Mouse (Mus musculus) embryonic facial prominence, embryonic 15.5 days (tissue): Measurements from ENCODE around the gene Micall1. TPM values are rescaled to one million over a fixed set of nuclear protein-coding genes. Genes with fewer than 3 reads are reported as not detected.

Experiments
- ATAC-seq: fragments of 200-750 bp; cut with Nextera tagmentation; 2 replicates; pipeline ENCODE4 v1.8.0; 2017; ENCODE audit warnings: low read depth, moderate TSS enrichment; ENCODE audit not compliant: insufficient number of reproducible peaks, low FRiP score, low TSS enrichment
- H3K27ac ChIP-seq: fragments of 300-500 bp; sonication (generic); replicated peaks from 2 replicates; pipeline ENCODE4 v1.5.1; 2015; ENCODE audit warnings: mild to moderate bottlenecking, inconsistent platforms
- H3K27me3 ChIP-seq: fragments of 300-500 bp; sonication (generic); 2 replicates; pipeline ENCODE4 v1.6.1; 2015; ENCODE audit warnings: inconsistent platforms
- H3K36me3 ChIP-seq: fragments of 300-500 bp; sonication (generic); 2 replicates; pipeline ENCODE4 v1.6.1; 2015; ENCODE audit warnings: mild to moderate bottlenecking, inconsistent platforms
- H3K4me1 ChIP-seq: fragments of 300-500 bp; sonication (generic); 2 replicates; pipeline ENCODE4 v1.6.1; 2015; ENCODE audit warnings: inconsistent platforms
- H3K4me2 ChIP-seq: fragments of 300-500 bp; sonication (generic); replicated peaks from 2 replicates; pipeline ENCODE4 v1.6.1; 2015; ENCODE audit warnings: mild to moderate bottlenecking, inconsistent platforms
- H3K4me3 ChIP-seq: fragments of 300-500 bp; sonication (generic); replicated peaks from 2 replicates; pipeline ENCODE4 v1.5.1; 2015; ENCODE audit warnings: mild to moderate bottlenecking, inconsistent platforms
- H3K9ac ChIP-seq: fragments of 300-500 bp; sonication (generic); 2 replicates; pipeline ENCODE4 v1.6.1; 2015; ENCODE audit warnings: inconsistent platforms
- H3K9me3 ChIP-seq: fragments of 300-500 bp; sonication (generic); replicated peaks from 2 replicates; pipeline ENCODE4 v1.6.1; 2016; ENCODE audit warnings: inconsistent platforms
- WGBS: fragments of 180-500 bp; shearing (Covaris S2); methylation state at CpG from one replicate; pipeline ENCODE4 v1.1.7; 2015; 5-methylcytosine and 5-hydroxymethylcytosine counted together
- polyA plus RNA-seq: library from polyadenylated mRNA; unstranded; fragments of >200 nt; fragmentation: Nextera tagmentation; extraction: Ambion mirVana; gene quantifications from 2 replicates; pipeline ENCODE4 v1.2.1, GENCODE M21; 2015

Gene Micall1
- polyA plus RNA-seq, 1 experiment from 2014 or later = 17.3 TPM

DNA sequence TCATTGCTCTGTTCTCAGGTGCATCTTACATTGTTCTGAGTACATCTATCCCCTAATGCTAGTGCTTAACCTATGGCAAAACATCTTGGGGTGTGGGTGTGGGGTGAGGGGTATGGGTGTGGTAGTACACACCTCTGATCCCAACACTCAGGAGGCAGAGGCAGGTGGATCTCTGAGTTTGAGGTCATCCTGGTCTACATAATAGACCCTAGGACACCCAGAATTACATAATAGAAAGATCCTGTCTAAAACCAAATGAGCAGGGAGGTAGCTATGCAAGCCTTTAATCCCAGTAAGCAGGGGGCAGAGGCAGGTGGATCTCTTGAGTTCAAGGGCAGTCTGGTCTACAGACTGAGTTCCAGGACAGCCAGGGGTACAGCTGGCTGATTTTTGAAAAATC, 34.9 kb upstream of the Micall1 start:
- no peak overlapping the region for H3K4me2 ChIP-seq
- H3K9ac ChIP-seq = no peak overlapping the region
- no peak overlapping the region for H3K4me3 ChIP-seq
- no peaks in the 10 kb centered on the region for H3K9me3 ChIP-seq
- ATAC-seq = no peak
- no peak overlapping the region for H3K27ac ChIP-seq
- H3K27me3 ChIP-seq = no peaks in the 10 kb centered on the region
- H3K4me1 ChIP-seq = peaks cover 20% of the 10 kb centered on the region
- H3K36me3 ChIP-seq = peaks cover 24% of the 10 kb centered on the region

DNA sequence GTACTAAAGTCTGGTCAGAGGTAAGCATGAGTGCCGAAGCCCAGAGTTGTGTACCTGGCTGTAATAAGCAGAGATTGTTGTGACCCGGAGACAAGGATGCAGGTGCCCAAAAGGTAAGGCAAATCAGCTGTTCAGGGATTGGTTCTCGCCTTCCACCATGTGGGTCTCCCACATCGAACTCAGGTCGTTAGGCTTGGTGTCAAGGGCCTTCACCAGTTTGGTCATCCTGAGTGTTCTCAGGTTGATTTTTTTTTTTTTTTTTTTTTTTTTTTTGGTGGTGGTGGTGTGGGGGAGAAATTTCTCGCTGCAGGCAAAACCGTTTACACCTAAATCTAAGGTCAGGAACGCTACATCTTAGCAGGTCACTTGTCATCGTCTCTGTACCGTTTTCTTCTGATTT, 34.3 kb upstream of the Micall1 start:
- peak overlapping the region; percentile 98 for H3K4me3 ChIP-seq
- H3K27ac ChIP-seq = peak overlapping the region; percentile 81
- no peaks in the 10 kb centered on the region for H3K9me3 ChIP-seq
- H3K9ac ChIP-seq = peak overlapping the region; percentile 37; the same call in 1 of the 2 replicates
- 36% methylated on average over 10 of the region's 10 CpGs for WGBS
- no peaks in the 10 kb centered on the region for H3K27me3 ChIP-seq
- no peak for ATAC-seq
- peak overlapping the region; percentile 83 for H3K4me2 ChIP-seq
- H3K36me3 ChIP-seq = peaks cover 31% of the 10 kb centered on the region
- peaks cover 20% of the 10 kb centered on the region for H3K4me1 ChIP-seq

DNA sequence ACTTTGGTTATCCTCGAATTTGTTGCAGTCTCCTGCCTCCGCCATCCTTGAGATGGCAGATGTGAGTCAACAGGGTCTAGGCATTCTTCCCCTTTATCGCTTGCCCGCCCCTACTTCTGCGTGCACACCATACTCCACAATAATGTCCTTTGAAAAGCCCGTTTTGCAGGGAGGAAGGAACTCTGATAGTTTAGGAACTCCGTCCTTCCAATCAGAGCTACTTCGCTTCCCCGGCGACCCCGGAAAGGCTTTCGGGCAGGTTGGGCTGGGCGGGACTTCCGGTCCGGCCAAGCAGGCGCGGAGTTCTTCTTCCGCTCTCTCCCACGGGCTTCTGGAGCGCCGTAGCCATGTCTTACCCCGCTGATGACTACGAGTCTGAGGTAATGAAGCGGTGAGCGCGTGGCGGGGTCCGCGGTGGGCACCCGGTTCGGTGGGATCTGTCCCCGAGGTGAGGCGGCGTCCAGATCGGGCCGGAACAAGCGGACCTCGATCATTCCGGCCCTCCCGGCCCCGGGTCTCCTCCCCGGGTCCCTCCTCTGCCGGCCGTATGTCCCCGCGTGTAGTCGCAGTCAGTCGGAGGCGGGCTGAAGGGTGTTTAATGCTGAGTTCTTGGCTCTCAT, 33.7 kb upstream of the Micall1 start, which contains the start of gene Eif3l:
Gene Eif3l, plus strand, starts transcription at position 267 of the 620 bp plus-strand sequence.
- peak; percentile 88 for ATAC-seq
- H3K4me3 ChIP-seq = peak within 1 kb of the TSS; percentile 98
- H3K36me3 ChIP-seq = peaks cover 37% of the 10 kb centered on the region
- WGBS = under 1% methylated on average over 45 of the region's 49 CpGs
- H3K27ac ChIP-seq = peak within 1 kb of the TSS; percentile 81
- peak within 1 kb of the TSS; percentile 83 for H3K4me2 ChIP-seq
- H3K9me3 ChIP-seq = no peaks in the 10 kb centered on the region
- H3K4me1 ChIP-seq = peaks cover 20% of the 10 kb centered on the region
- no peaks in the 10 kb centered on the region for H3K27me3 ChIP-seq
- peak within 1 kb of the TSS; percentile 74 for H3K9ac ChIP-seq

DNA sequence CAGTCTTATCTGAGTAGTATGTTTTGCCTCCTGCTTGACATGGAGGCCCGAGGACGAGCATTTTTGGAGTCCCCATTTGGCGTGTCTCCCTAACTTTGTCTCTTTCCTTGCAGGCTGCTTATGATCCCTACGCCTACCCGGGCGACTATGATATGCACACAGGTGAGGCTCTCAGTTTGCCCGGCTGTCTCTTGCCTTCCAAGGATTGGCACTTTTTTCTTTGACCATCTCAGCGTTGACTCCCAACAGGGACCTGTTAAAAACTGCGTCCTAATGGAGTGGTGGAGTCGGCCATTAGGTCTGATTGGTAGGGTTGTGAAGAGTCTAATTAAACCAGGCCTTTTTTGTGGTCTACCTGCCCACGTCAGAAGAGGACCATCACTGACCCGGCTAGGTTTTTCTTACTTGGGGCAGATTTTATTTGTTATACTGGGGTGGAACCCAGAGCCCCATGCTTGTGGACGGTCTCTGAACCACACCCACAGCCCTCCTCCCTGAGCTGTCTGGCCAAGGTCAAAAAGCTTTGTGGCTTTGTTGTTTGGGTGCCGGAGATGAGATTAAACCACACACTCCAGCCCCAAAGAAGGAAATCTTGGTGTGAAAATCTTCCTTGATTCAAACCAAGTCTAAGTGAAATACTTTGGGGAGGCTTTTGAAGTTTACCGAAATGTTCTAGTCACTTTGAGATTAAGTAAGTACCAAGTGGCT, 32.9 kb upstream of the Micall1 start:
- H3K36me3 ChIP-seq = peaks cover 42% of the 10 kb centered on the region
- peaks cover 20% of the 10 kb centered on the region for H3K4me1 ChIP-seq
- 32% methylated on average over 15 of the region's 15 CpGs for WGBS
- no peak for ATAC-seq
- no peak overlapping the region for H3K27ac ChIP-seq
- H3K4me2 ChIP-seq = peak overlapping the region; percentile 83
- H3K27me3 ChIP-seq = no peaks in the 10 kb centered on the region
- peak overlapping the region; percentile 98 for H3K4me3 ChIP-seq
- no peaks in the 10 kb centered on the region for H3K9me3 ChIP-seq
- peak overlapping the region; percentile 74 for H3K9ac ChIP-seq

DNA sequence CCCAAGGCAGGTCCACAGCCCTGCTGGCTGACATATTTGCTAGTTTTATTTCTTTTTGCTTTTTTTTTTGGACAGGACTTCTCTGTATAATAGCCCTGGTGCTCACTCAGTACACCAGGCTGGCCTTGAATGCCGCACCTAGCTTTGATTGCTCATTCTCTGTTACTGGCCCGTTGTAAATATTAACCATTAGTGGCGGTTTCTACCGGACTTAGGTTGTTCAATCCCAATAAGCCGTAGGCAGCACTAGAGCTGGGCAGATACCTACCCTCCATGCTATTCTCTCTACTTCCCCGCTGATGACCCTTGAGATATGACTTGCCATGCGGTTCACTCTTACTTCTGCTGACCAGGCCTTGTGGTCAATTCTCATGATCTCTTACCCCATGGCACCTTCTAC, 29.1 kb upstream of the Micall1 start:
- no peak for ATAC-seq
- WGBS = 95% methylated on average over 7 of the region's 7 CpGs
- H3K27me3 ChIP-seq = no peaks in the 10 kb centered on the region

DNA sequence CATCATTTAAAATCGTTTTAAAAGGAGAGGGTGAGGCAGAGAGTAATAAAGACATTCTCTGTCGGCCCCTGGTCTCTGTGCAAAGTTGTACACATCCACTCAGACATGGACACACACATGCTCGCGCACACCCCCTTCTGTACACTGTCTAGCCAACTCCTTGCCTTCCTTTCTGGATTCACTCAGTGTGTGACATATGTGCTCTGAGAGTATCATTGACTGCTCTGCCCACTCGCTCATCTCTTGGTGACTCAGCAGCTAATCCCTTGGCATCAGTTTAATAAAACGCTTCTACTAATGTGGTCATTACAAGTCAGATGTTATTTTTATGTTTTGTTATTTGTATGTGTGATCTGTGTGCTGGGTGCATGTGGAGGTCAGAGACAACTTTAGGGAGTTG, 16.4 kb upstream of the Micall1 start:
- Histone ChIP-seq H3K27ac (no peak overlapping the region), H3K4me2 (no peak overlapping the region), H3K36me3 (peaks cover 69% of the 10 kb centered on the region), H3K4me1 (peaks cover 10% of the 10 kb centered on the region), H3K9me3 (no peaks in the 10 kb centered on the region), H3K4me3 (no peak overlapping the region), H3K9ac (no peak overlapping the region), H3K27me3 (no peaks in the 10 kb centered on the region)
- ATAC-seq = no peak
- 85% methylated on average over 6 of the region's 6 CpGs for WGBS

More for the DNA sequence above, 29.1 kb upstream of the Micall1 start:
- Histone ChIP-seq H3K4me1 (peaks cover 15% of the 10 kb centered on the region), H3K4me2 (no peak overlapping the region), H3K4me3 (no peak overlapping the region), H3K27ac (no peak overlapping the region), H3K36me3 (peaks cover 79% of the 10 kb centered on the region), H3K9me3 (no peaks in the 10 kb centered on the region), H3K9ac (no peak overlapping the region)

DNA sequence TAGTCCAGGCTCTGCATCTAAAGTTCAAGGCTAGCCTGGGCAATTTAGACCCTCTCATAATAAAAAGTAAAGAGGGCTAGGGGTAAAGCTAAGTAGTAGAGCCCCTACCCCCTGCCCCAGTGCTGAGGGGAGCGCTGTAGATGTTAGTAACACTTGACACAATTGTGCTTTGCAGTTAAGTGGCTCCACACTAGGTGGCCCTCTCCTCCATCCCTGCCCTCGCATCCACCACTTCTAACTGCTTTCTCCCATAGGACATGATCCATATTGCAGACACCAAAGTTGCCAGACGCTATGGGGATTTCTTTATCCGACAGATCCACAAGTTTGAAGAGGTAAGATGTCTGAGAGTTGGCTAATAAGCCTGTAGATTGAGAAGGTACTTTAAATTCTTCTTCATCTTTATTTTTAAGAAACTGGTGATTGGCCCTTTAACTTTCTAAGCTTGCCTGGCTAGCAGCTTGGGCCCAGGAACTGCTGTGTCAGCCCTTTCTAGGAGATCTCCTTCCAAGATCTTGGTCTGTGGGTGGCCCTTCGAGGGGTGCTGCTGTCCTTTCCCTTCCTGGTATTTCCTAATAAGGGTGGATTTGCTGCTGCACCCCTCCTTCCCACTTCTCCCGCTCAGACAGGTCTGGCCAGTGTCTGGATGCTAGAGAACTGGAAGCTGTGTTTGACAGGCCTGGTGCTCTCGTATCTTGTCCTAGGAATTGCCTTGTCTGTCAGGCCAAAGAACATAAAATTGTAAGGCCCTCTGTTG, 15.4 kb upstream of the Micall1 start:
- Histone ChIP-seq H3K27ac (0 out of 2 replicates have a peak overlapping the region, but pooled peaks have one; percentile 24), H3K27me3 (no peaks in the 10 kb centered on the region), H3K4me3 (no peak overlapping the region), H3K9me3 (no peaks in the 10 kb centered on the region), H3K9ac (no peak overlapping the region), H3K4me1 (peaks cover 20% of the 10 kb centered on the region), H3K36me3 (peaks cover 64% of the 10 kb centered on the region), H3K4me2 (no peak overlapping the region)
- ATAC-seq = no peak
- WGBS = 51% methylated on average over 7 of the region's 7 CpGs

DNA sequence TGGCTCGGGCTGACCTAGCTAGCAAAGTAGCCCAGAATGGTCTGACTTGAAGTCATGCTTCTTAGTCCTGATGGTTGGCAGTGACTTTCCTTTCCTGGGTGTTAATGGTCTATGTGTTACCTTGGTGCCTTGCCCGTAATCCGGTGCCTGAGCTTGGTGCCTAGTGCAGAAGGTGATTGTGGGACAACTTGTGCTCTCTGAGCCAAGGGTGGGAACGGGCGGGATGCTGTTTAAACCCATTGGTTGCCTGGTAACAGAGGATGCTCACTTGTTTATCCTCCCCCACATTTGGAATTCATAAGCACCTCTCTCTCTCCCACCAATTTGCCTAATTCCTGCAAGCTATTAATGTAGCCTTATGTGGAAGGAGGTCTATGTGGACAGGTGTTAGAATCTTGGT, 13.2 kb upstream of the Micall1 start:
- no peak overlapping the region for H3K27ac ChIP-seq
- H3K4me3 ChIP-seq = no peak overlapping the region
- ATAC-seq = no peak
- no peak overlapping the region for H3K9ac ChIP-seq
- no peak overlapping the region for H3K4me2 ChIP-seq
- H3K4me1 ChIP-seq = peaks cover 36% of the 10 kb centered on the region
- H3K27me3 ChIP-seq = no peaks in the 10 kb centered on the region
- WGBS = 82% methylated on average over 5 of the region's 5 CpGs
- peaks cover 42% of the 10 kb centered on the region for H3K36me3 ChIP-seq
- H3K9me3 ChIP-seq = no peaks in the 10 kb centered on the region

DNA sequence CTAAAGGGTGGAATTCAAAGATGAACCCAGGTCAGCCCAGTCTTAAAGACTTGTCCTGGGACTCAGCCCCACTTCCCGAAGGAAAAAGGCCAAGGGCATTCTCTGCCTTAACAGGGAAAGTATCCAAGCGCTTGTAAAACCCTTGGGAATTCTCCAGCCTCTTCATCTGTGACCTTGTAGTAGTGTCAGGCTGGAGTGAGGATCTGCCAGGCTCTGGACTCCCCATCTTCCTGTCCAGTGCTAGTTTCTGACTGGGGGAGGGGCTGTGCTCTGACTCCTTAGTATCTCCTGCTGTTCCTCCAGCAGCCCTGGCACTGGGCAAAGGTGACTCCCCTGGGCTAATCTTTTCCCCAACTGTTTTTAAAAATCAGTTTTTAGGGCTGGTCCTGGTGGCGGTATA, 12.1 kb upstream of the Micall1 start:
- peak overlapping the region; percentile 88 for H3K27ac ChIP-seq
- H3K4me3 ChIP-seq = no peak overlapping the region
- H3K9me3 ChIP-seq = no peaks in the 10 kb centered on the region
- H3K4me2 ChIP-seq = no peak overlapping the region
- H3K4me1 ChIP-seq = peaks cover 42% of the 10 kb centered on the region
- H3K9ac ChIP-seq = no peak overlapping the region
- no peaks in the 10 kb centered on the region for H3K27me3 ChIP-seq
- ATAC-seq = no peak
- peaks cover 31% of the 10 kb centered on the region for H3K36me3 ChIP-seq
- WGBS = 58% methylated on average over 3 of the region's 3 CpGs

DNA sequence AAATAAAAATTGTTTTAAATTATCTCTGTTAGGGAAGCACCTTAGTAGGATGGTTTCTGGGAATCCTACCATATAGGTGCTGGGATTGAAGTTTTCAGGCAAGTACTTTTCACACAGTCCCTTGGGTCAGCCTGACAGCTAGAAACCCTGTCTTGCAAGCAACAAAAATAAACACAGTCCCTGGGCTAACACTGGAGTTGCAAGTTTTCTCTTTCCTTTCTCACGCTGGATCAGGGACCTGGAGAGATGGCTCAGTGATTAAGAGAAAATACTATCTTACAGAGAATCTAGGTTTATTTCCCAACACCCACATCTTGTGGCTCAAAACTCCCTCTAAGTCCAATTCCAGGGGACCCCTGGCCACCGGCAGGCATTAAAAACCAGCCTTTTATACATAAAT, 11.6 kb upstream of the Micall1 start:
- Histone ChIP-seq H3K4me2 (0 out of 2 replicates have a peak overlapping the region, but pooled peaks have one; percentile 20), H3K27ac (peak overlapping the region; percentile 88), H3K27me3 (no peaks in the 10 kb centered on the region), H3K4me3 (no peak overlapping the region), H3K4me1 (peaks cover 46% of the 10 kb centered on the region), H3K36me3 (peaks cover 27% of the 10 kb centered on the region), H3K9me3 (no peaks in the 10 kb centered on the region), H3K9ac (no peak overlapping the region)
- no peak for ATAC-seq
- 27% methylated on average over 2 of the region's 2 CpGs for WGBS

DNA sequence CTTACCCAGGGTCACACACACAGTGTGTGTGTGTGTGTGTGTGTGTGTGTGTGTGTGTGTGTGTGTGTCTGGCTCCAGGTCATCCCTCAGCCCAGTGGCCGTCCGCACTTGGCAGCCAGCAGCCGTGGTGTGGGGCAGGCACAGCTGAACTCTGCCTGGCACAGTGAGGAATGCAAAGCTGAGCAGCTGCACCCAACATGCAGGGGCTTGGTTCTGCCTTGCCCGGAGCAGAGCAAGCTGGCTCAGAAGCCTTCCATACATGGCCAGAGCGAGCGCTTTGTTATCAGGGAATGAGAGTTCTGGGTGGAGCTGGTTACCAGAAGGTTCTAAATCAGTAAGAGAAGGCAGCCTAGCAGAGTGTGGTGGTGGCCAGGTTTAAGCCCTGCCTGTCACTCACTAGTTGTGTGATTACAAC, 11.1 kb upstream of the Micall1 start:
- WGBS = 27% methylated on average over 6 of the region's 6 CpGs
- Histone ChIP-seq H3K27me3 (no peaks in the 10 kb centered on the region), H3K4me2 (0 out of 2 replicates have a peak overlapping the region, but pooled peaks have one; percentile 20), H3K27ac (peak overlapping the region; percentile 88), H3K4me1 (peaks cover 46% of the 10 kb centered on the region), H3K9me3 (no peaks in the 10 kb centered on the region), H3K4me3 (no peak overlapping the region), H3K36me3 (peaks cover 27% of the 10 kb centered on the region), H3K9ac (no peak overlapping the region)
- peak; percentile 70; the same call in 1 of the 2 replicates for ATAC-seq
